In genomic region chr15:48925940-48926339, GRCm38 (mm10) we compare ENCODE assay signal across 16 mouse cellular contexts.
A peak's percentile ranks its signal among the peaks of the same experiment; 100 is the strongest.
DNase-seq lines count a peak whose midpoint lies in the region; ATAC-seq and TF ChIP-seq lines count a peak whose summit lies in the region.
"Had no signal": no experiment of that assay in that cellular context is flagged by ENCODE, and none has a peak within 500 bp of the region (broad histone marks: within the 10 kb centered on the region; RNA-seq: fewer than 3 reads in every experiment).

No protein-coding gene starts in this region.

- intact Hi-C loops in heart, adult 2 months (cut with DNase I), result loop anchor here (2.0 kb wide), 1 partner anchor 345 kb away; no protein-coding TSS in a partner anchor

- TF ChIP-seq EP300 in heart, adult 2 months (IDR thresholded peaks at IDR 0.05; ENCODE audit: insufficient read depth, low read depth, low read length), result no peak

- no peaks in the 10 kb centered on the region for H3K36me3 ChIP-seq in heart, adult 2 months (ENCODE audit: control insufficient read depth, insufficient read depth, low read length)
- no peaks in the 10 kb centered on the region for H3K36me3 ChIP-seq in midbrain, postnatal 0 days (ENCODE audit: insufficient read depth, low read length)
- H3K36me3 ChIP-seq in midbrain, embryonic 11.5 days (ENCODE audit: control insufficient read depth, insufficient read depth, low read length), result no peaks in the 10 kb centered on the region
- no peaks in the 10 kb centered on the region for H3K36me3 ChIP-seq in kidney, embryonic 16.5 days (ENCODE audit: insufficient read depth, low read length)
- H3K36me3 ChIP-seq in thymus, adult 2 months (ENCODE audit: control insufficient read depth, insufficient read depth, low read length), result no peaks in the 10 kb centered on the region
- H3K36me3 ChIP-seq: G1E; liver, embryonic 13.5 days; midbrain, embryonic 13.5 days had no signal

- no peak for ATAC-seq in midbrain, postnatal 0 days (ENCODE audit: low FRiP score)
- no peak for ATAC-seq in midbrain, embryonic 11.5 days (ENCODE audit: low FRiP score)
- ATAC-seq in kidney, embryonic 16.5 days (ENCODE audit: low FRiP score, low TSS enrichment), result no peak
- ATAC-seq: midbrain, embryonic 13.5 days had no signal

- no peak overlapping the region for H3K9ac ChIP-seq in heart, adult 2 months (ENCODE audit: low read depth, low read length)
- no peak overlapping the region for H3K9ac ChIP-seq in midbrain, postnatal 0 days (replicated peaks; ENCODE audit: low read length, poor library complexity, severe bottlenecking)
- H3K9ac ChIP-seq in midbrain, embryonic 11.5 days (ENCODE audit: low read length), result no peak overlapping the region
- no peak overlapping the region for H3K9ac ChIP-seq in kidney, embryonic 16.5 days (replicated peaks; ENCODE audit: low read length)
- H3K9ac ChIP-seq: liver, embryonic 13.5 days; midbrain, embryonic 13.5 days had no signal

- H3K79me2 ChIP-seq in heart, adult 2 months (replicated peaks; ENCODE audit: control insufficient read depth, insufficient read depth, low read length), result no peaks in the 10 kb centered on the region

- DNase-seq in heart, adult 2 months, result no peak
- DNase-seq in heart, adult 11 months, result no peak
- no peak for DNase-seq in midbrain, postnatal 0 days (ENCODE audit: low spot score)
- DNase-seq in midbrain, embryonic 11.5 days (ENCODE audit: low spot score, missing footprints), result no peak
- DNase-seq in NIH3T3 (ENCODE audit: low read depth), result peak; percentile 6
- DNase-seq in thymus, adult 2 months, result no peak
- DNase-seq: kidney, postnatal 10 days; left cerebral cortex, postnatal 4 days; liver, embryonic 13.5 days; lung, postnatal 4 days; right cerebral cortex, postnatal 4 days; thymus, postnatal 36 days had no signal

- H3K27ac ChIP-seq in heart, adult 2 months, result no peak overlapping the region
- no peak overlapping the region for H3K27ac ChIP-seq in midbrain, postnatal 0 days (ENCODE audit: low read depth, low read length)
- no peak overlapping the region for H3K27ac ChIP-seq in midbrain, embryonic 11.5 days (ENCODE audit: low read depth, low read length)
- no peak overlapping the region for H3K27ac ChIP-seq in kidney, embryonic 16.5 days (ENCODE audit: low read length)
- no peak overlapping the region for H3K27ac ChIP-seq in thymus, adult 2 months (ENCODE audit: control insufficient read depth, insufficient read depth, low read length)
- H3K27ac ChIP-seq: liver, embryonic 13.5 days; midbrain, embryonic 13.5 days had no signal

- 39% methylated on average over 3 of the region's 3 CpGs for WGBS in heart, adult 2 months
- 33% methylated on average over 3 of the region's 3 CpGs for WGBS in midbrain, postnatal 0 days
- WGBS in midbrain, embryonic 11.5 days, result 54% methylated on average over 3 of the region's 3 CpGs
- 44% methylated on average over 3 of the region's 3 CpGs for WGBS in kidney, embryonic 16.5 days
- 51% methylated on average over 3 of the region's 3 CpGs for WGBS in thymus, adult 2 months

- H3K4me3 ChIP-seq in heart, adult 2 months, result no peak overlapping the region
- no peak overlapping the region for H3K4me3 ChIP-seq in midbrain, postnatal 0 days (ENCODE audit: low read depth, low read length)
- no peak overlapping the region for H3K4me3 ChIP-seq in midbrain, embryonic 11.5 days (ENCODE audit: low read depth, low read length)
- no peak overlapping the region for H3K4me3 ChIP-seq in kidney, embryonic 16.5 days (ENCODE audit: low read length)
- H3K4me3 ChIP-seq in thymus, adult 2 months (ENCODE audit: control insufficient read depth, insufficient read depth, low read length), result no peak overlapping the region
- H3K4me3 ChIP-seq: erythroblast, embryonic 14.5 days; liver, embryonic 13.5 days; midbrain, embryonic 13.5 days had no signal

- H3K4me2 ChIP-seq in midbrain, postnatal 0 days (ENCODE audit: low read depth, low read length, poor library complexity, severe bottlenecking), result no peak overlapping the region
- H3K4me2 ChIP-seq in midbrain, embryonic 11.5 days, result no peak overlapping the region
- H3K4me2 ChIP-seq in kidney, embryonic 16.5 days (replicated peaks; ENCODE audit: low read depth, low read length), result no peak overlapping the region
- H3K4me2 ChIP-seq: liver, embryonic 13.5 days; midbrain, embryonic 13.5 days had no signal

- H3K9me3 ChIP-seq in midbrain, postnatal 0 days (ENCODE audit: low read length), result no peaks in the 10 kb centered on the region
- no peaks in the 10 kb centered on the region for H3K9me3 ChIP-seq in midbrain, embryonic 11.5 days (ENCODE audit: control insufficient read depth, low read length)
- no peaks in the 10 kb centered on the region for H3K9me3 ChIP-seq in kidney, embryonic 16.5 days (ENCODE audit: low read length)
- H3K9me3 ChIP-seq: G1E; liver, embryonic 13.5 days; midbrain, embryonic 13.5 days had no signal

- peak; percentile 66 for TF ChIP-seq CTCF in heart, adult 2 months (IDR thresholded peaks at IDR 0.05)
- peak; percentile 34 for TF ChIP-seq CTCF in midbrain, postnatal 0 days (IDR thresholded peaks at IDR 0.05)
- no peak for TF ChIP-seq CTCF in thymus, adult 2 months (IDR thresholded peaks at IDR 0.05; ENCODE audit: borderline replicate concordance, control insufficient read depth, extremely low read depth, insufficient read depth, low read length, poor library complexity)

- TF ChIP-seq POLR2A in heart, adult 2 months (IDR thresholded peaks at IDR 0.05; ENCODE audit: insufficient read depth, low read depth, low read length), result no peak
- no peak for TF ChIP-seq POLR2A in thymus, adult 2 months (IDR thresholded peaks at IDR 0.05; ENCODE audit: control insufficient read depth, extremely low read depth, insufficient read depth, low read length, poor library complexity)

- H3K4me1 ChIP-seq in heart, adult 2 months (ENCODE audit: control insufficient read depth, insufficient read depth, low read length), result no peaks in the 10 kb centered on the region
- no peaks in the 10 kb centered on the region for H3K4me1 ChIP-seq in midbrain, postnatal 0 days (ENCODE audit: insufficient read depth, low read length)
- no peaks in the 10 kb centered on the region for H3K4me1 ChIP-seq in midbrain, embryonic 11.5 days (ENCODE audit: control insufficient read depth, insufficient read depth, low read length)
- no peaks in the 10 kb centered on the region for H3K4me1 ChIP-seq in kidney, embryonic 16.5 days (ENCODE audit: insufficient read depth, low read length)
- no peaks in the 10 kb centered on the region for H3K4me1 ChIP-seq in thymus, adult 2 months (replicated peaks; ENCODE audit: control insufficient read depth, insufficient read depth, low read length)
- H3K4me1 ChIP-seq: liver, embryonic 13.5 days; midbrain, embryonic 13.5 days had no signal

- H3K27me3 ChIP-seq in heart, adult 2 months (ENCODE audit: control insufficient read depth, insufficient read depth, low read length), result no peaks in the 10 kb centered on the region
- H3K27me3 ChIP-seq in midbrain, postnatal 0 days (ENCODE audit: insufficient read depth, low read length), result no peaks in the 10 kb centered on the region
- H3K27me3 ChIP-seq in midbrain, embryonic 11.5 days (ENCODE audit: control insufficient read depth, insufficient read depth, low read length), result no peaks in the 10 kb centered on the region
- no peaks in the 10 kb centered on the region for H3K27me3 ChIP-seq in kidney, embryonic 16.5 days (ENCODE audit: insufficient read depth, low read length)
- no peaks in the 10 kb centered on the region for H3K27me3 ChIP-seq in thymus, adult 2 months (ENCODE audit: control insufficient read depth, insufficient read depth, low read length)
- H3K27me3 ChIP-seq: liver, embryonic 13.5 days; midbrain, embryonic 13.5 days had no signal
